Mouse (Mus musculus): ENCODE results near the gene Samd7. TPM values are rescaled to one million over a fixed set of nuclear protein-coding genes. Genes with fewer than 3 reads are reported as not detected.
"Not testable (repeated sequence)": the region's sequence is repeated elsewhere in the genome, so short reads cannot be mapped to it uniquely, and the experiment has no call there.

The Samd7 gene
- 0.04 TPM in 1 of 2 replicates, not detected in the other for polyA plus RNA-seq (2012; rRNA removed)

GRCm38 (mm10) chr3:30746006-30746405 lies at the start of gene Samd7:
Gene Samd7, plus strand, starts transcription at chr3:30746293.
- DNase-seq (ENCODE audit: extremely low spot score in 1 of 2, low spot score in 1 of 2): no peak

GRCm38 (mm10) chr3:30696346-30696745 lies 49.7 kb upstream of the Samd7 start:
- peak in 1 of 2 experiments; percentile 82 for DNase-seq (ENCODE audit: extremely low spot score in 1 of 2, low spot score in 1 of 2)

GRCm38 (mm10) chr3:30697891-30698290 lies 48.2 kb upstream of the Samd7 start:
- DNase-seq (ENCODE audit: extremely low spot score in 1 of 2, low spot score in 1 of 2): no peak

GRCm38 (mm10) chr3:30699711-30700505 lies 46.2 kb upstream of the Samd7 start, which contains the start of gene Lrrc31:
Gene Lrrc31, minus strand, starts transcription at chr3:30699843.
- not testable (repeated sequence) for DNase-seq (ENCODE audit: extremely low spot score in 1 of 2, low spot score in 1 of 2)

GRCm38 (mm10) chr3:30705977-30706376 lies 40.1 kb upstream of the Samd7 start:
- DNase-seq (ENCODE audit: extremely low spot score in 1 of 2, low spot score in 1 of 2): no peak

GRCm38 (mm10) chr3:30706614-30707276 lies 39.3 kb upstream of the Samd7 start:
- no peak for DNase-seq (ENCODE audit: extremely low spot score in 1 of 2, low spot score in 1 of 2)

- DNase-seq (ENCODE audit: extremely low spot score in 1 of 2, low spot score in 1 of 2): no peak
Measured at GRCm38 (mm10) chr3:30710191-30710590, 35.9 kb upstream of the Samd7 start.

- no peak for DNase-seq (ENCODE audit: extremely low spot score in 1 of 2, low spot score in 1 of 2)
Measured at GRCm38 (mm10) chr3:30713334-30713733, 32.8 kb upstream of the Samd7 start.

GRCm38 (mm10) chr3:30718649-30719048 lies 27.4 kb upstream of the Samd7 start:
- DNase-seq (ENCODE audit: extremely low spot score in 1 of 2, low spot score in 1 of 2): no peak

GRCm38 (mm10) chr3:30722036-30722435 lies 24.1 kb upstream of the Samd7 start:
- DNase-seq (ENCODE audit: extremely low spot score in 1 of 2, low spot score in 1 of 2): no peak

- DNase-seq (ENCODE audit: extremely low spot score in 1 of 2, low spot score in 1 of 2): no peak
Measured at GRCm38 (mm10) chr3:30722461-30722860, 23.6 kb upstream of the Samd7 start.

- no peak for DNase-seq (ENCODE audit: extremely low spot score in 1 of 2, low spot score in 1 of 2)
Measured at GRCm38 (mm10) chr3:30723179-30723578, 22.9 kb upstream of the Samd7 start.

- DNase-seq (ENCODE audit: extremely low spot score in 1 of 2, low spot score in 1 of 2): no peak
Measured at GRCm38 (mm10) chr3:30724105-30724824, 21.8 kb upstream of the Samd7 start.

- no peak for DNase-seq (ENCODE audit: extremely low spot score in 1 of 2, low spot score in 1 of 2)
Measured at GRCm38 (mm10) chr3:30724848-30725465, 21.1 kb upstream of the Samd7 start.

- no peak for DNase-seq (ENCODE audit: extremely low spot score in 1 of 2, low spot score in 1 of 2)
Measured at GRCm38 (mm10) chr3:30725514-30725913, 20.6 kb upstream of the Samd7 start.

GRCm38 (mm10) chr3:30727209-30727608 lies 18.9 kb upstream of the Samd7 start:
- no peak for DNase-seq (ENCODE audit: extremely low spot score in 1 of 2, low spot score in 1 of 2)

- DNase-seq (ENCODE audit: extremely low spot score in 1 of 2, low spot score in 1 of 2): no peak
Measured at GRCm38 (mm10) chr3:30729046-30729445, 17.0 kb upstream of the Samd7 start.

GRCm38 (mm10) chr3:30736809-30737208 lies 9.3 kb upstream of the Samd7 start:
- peak; percentile 52 to 69 for DNase-seq (ENCODE audit: extremely low spot score in 1 of 2, low spot score in 1 of 2)

GRCm38 (mm10) chr3:30741306-30741705 lies 4.8 kb upstream of the Samd7 start:
- peak; percentile 14 to 30 for DNase-seq (ENCODE audit: extremely low spot score in 1 of 2, low spot score in 1 of 2)

GRCm38 (mm10) chr3:30742891-30743290 lies 3.2 kb upstream of the Samd7 start:
- DNase-seq (ENCODE audit: extremely low spot score in 1 of 2, low spot score in 1 of 2): peak in 1 of 2 experiments; percentile 52

GRCm38 (mm10) chr3:30748316-30748715 lies 2.2 kb downstream of the Samd7 start:
- DNase-seq (ENCODE audit: extremely low spot score in 1 of 2, low spot score in 1 of 2): no peak
